Mouse (Mus musculus) liver, adult 10 weeks (tissue): ENCODE data around the gene Ppp2r3d. TPM values are rescaled to one million over a fixed set of nuclear protein-coding genes. Genes with fewer than 3 reads are reported as not detected.

ENCODE experiments used
- polyA plus RNA-seq: library from polyadenylated mRNA; stranded (reverse); fragments of 350-450 nt; fragmentation: Illumina TruSeq; extraction: RNeasy Lipid Tissue Mini Kit (QIAGEN cat#74804); gene quantifications from one replicate; pipeline ENCODE4 v1.2.3, GENCODE M21; 2014; ENCODE audit warnings: low read depth, low replicate concordance

The Ppp2r3d gene
- polyA plus RNA-seq: 1.1 TPM

GRCm38 (mm10) chr9:124476096-124476902 is at the start of gene Ppp2r3d:
Gene Ppp2r3d, minus strand, starts transcription at chr9:124476898.

GRCm38 (mm10) chr9:124493693-124494092 is 17.0 kb upstream of the Ppp2r3d start, which contains the start of gene Gm21836:
Gene Gm21836, minus strand, starts transcription at chr9:124493793.

Other genes with a start within 250 kb of the Ppp2r3d start
- 50.9 TPM for gene 2010315B03Rik, start 164.2 kb downstream of the Ppp2r3d start, polyA plus RNA-seq
- gene Gm21836, start 16.9 kb upstream of the Ppp2r3d start, polyA plus RNA-seq: not detected